Mouse (Mus musculus) heart, embryonic 11.5 days (tissue): ENCODE measurements at regions not wholly inside any gene's neighbourhood (a gene's known extent, or its start where the extent isn't known, plus 50 kb on each side); places are given as distances from the start of the nearest gene placed in this dataset.

Experiments used
- ATAC-seq: fragments of 200-750 bp; cut with Nextera tagmentation; replicated peaks from 2 replicates; pipeline ENCODE4 v1.8.0; 2017; ENCODE audit warnings: moderate library complexity; ENCODE audit not compliant: insufficient number of reproducible peaks, low FRiP score, low TSS enrichment
- H3K27ac ChIP-seq: fragments of 300-500 bp; sonication (generic); 2 replicates; pipeline ENCODE4 v1.5.1; 2014; ENCODE audit warnings: mild to moderate bottlenecking, low read depth, low read length
- H3K27me3 ChIP-seq: fragments of 300-500 bp; sonication (generic); 2 replicates; pipeline ENCODE4 v1.6.1; 2014; ENCODE audit warnings: mild to moderate bottlenecking, low read length, mixed read lengths; ENCODE audit not compliant: control insufficient read depth, insufficient read depth
- H3K36me3 ChIP-seq: fragments of 300-500 bp; sonication (generic); 2 replicates; pipeline ENCODE4 v1.6.1; 2014; ENCODE audit warnings: mild to moderate bottlenecking, low read length, moderate library complexity, mixed read lengths; ENCODE audit not compliant: control insufficient read depth, insufficient read depth
- H3K4me1 ChIP-seq: fragments of 300-500 bp; sonication (generic); 2 replicates; pipeline ENCODE4 v1.6.1; 2014; ENCODE audit warnings: low read length; ENCODE audit not compliant: control insufficient read depth, insufficient read depth
- H3K4me2 ChIP-seq: fragments of 300-500 bp; sonication (generic); 2 replicates; pipeline ENCODE4 v1.6.1; 2014; ENCODE audit warnings: mild to moderate bottlenecking, moderate library complexity
- H3K4me3 ChIP-seq: fragments of 300-500 bp; sonication (generic); 2 replicates; pipeline ENCODE4 v1.5.1; 2014; ENCODE audit warnings: low read depth, low read length
- H3K9ac ChIP-seq: fragments of 300-500 bp; sonication (generic); 2 replicates; pipeline ENCODE4 v1.6.1; 2014; ENCODE audit warnings: mild to moderate bottlenecking, low read depth, low read length, moderate library complexity
- H3K9me3 ChIP-seq: fragments of 300-500 bp; sonication (generic); replicated peaks from 2 replicates; pipeline ENCODE4 v1.6.1; 2016; ENCODE audit warnings: low read length; ENCODE audit not compliant: control insufficient read depth
- WGBS: fragments of 180-500 bp; shearing (Covaris S2); extraction: QIAGEN DNeasy Blood & Tissue Kit; methylation state at CpG from one replicate; pipeline ENCODE4 v1.1.7; 2014; ENCODE audit not compliant: insufficient replicate concordance; 5-methylcytosine and 5-hydroxymethylcytosine counted together

- no peak overlapping the region for H3K9ac ChIP-seq
- no peaks in the 10 kb centered on the region for H3K36me3 ChIP-seq
- H3K27ac ChIP-seq, result peak overlapping the region; percentile 74
- no peak overlapping the region for H3K4me3 ChIP-seq
- peak overlapping the region; percentile 22; the same call in 1 of the 2 replicates for H3K4me2 ChIP-seq
- no peaks in the 10 kb centered on the region for H3K27me3 ChIP-seq
- peaks cover 23% of the 10 kb centered on the region for H3K4me1 ChIP-seq
- H3K9me3 ChIP-seq, result no peaks in the 10 kb centered on the region
- no peak for ATAC-seq
- whole genome bisulfite sequencing, result 15% methylated on average over 8 of the region's 8 CpGs
Observed at GRCm38 (mm10) chr15:59138393-59139107, 249.5 kb downstream of the Gm49356 start.

GRCm38 (mm10) chr15:59141621-59142020, 252.5 kb downstream of the Gm49356 start:
- Histone ChIP-seq H3K4me2 (no peak overlapping the region), H3K36me3 (no peaks in the 10 kb centered on the region), H3K27me3 (no peaks in the 10 kb centered on the region), H3K9me3 (no peaks in the 10 kb centered on the region), H3K4me3 (no peak overlapping the region), H3K9ac (no peak overlapping the region), H3K4me1 (peaks cover 26% of the 10 kb centered on the region), H3K27ac (no peak overlapping the region)
- 78% methylated on average over 4 of the region's 4 CpGs for WGBS
- ATAC-seq, result no peak

- 69% methylated on average over 9 of the region's 9 CpGs for WGBS
- H3K4me2 ChIP-seq, result no peak overlapping the region
- H3K9ac ChIP-seq, result no peak overlapping the region
- no peak overlapping the region for H3K4me3 ChIP-seq
- no peak for ATAC-seq
- H3K27me3 ChIP-seq, result no peaks in the 10 kb centered on the region
- H3K27ac ChIP-seq, result no peak overlapping the region
- H3K4me1 ChIP-seq, result peaks cover 21% of the 10 kb centered on the region
- no peaks in the 10 kb centered on the region for H3K36me3 ChIP-seq
- H3K9me3 ChIP-seq, result no peaks in the 10 kb centered on the region
Observed at GRCm38 (mm10) chr15:59142481-59142880, 253.4 kb downstream of the Gm49356 start.

- H3K4me2 ChIP-seq, result no peak overlapping the region
- no peak overlapping the region for H3K9ac ChIP-seq
- no peaks in the 10 kb centered on the region for H3K9me3 ChIP-seq
- ATAC-seq, result no peak
- no peak overlapping the region for H3K27ac ChIP-seq
- no peaks in the 10 kb centered on the region for H3K27me3 ChIP-seq
- peaks cover 7% of the 10 kb centered on the region for H3K4me1 ChIP-seq
- H3K36me3 ChIP-seq, result no peaks in the 10 kb centered on the region
- H3K4me3 ChIP-seq, result no peak overlapping the region
- WGBS, result 97% methylated on average over 1 of the region's 1 CpGs
Observed at GRCm38 (mm10) chr15:59143891-59144290, 254.8 kb downstream of the Gm49356 start.

GRCm38 (mm10) chr15:59145679-59146078, 256.6 kb downstream of the Gm49356 start:
- Histone ChIP-seq H3K36me3 (no peaks in the 10 kb centered on the region), H3K4me2 (no peak overlapping the region), H3K27me3 (no peaks in the 10 kb centered on the region), H3K9ac (no peak overlapping the region), H3K4me3 (no peak overlapping the region), H3K9me3 (no peaks in the 10 kb centered on the region), H3K27ac (no peak overlapping the region), H3K4me1 (peaks cover 4% of the 10 kb centered on the region)
- WGBS, result 77% methylated on average over 5 of the region's 5 CpGs
- no peak for ATAC-seq

GRCm38 (mm10) chr15:59146111-59146510, 257.0 kb downstream of the Gm49356 start:
- 78% methylated on average over 19 of the region's 19 CpGs for WGBS

GRCm38 (mm10) chr15:59146586-59147085, 257.5 kb downstream of the Gm49356 start:
- Histone ChIP-seq H3K4me1 (peaks cover 4% of the 10 kb centered on the region), H3K9me3 (no peaks in the 10 kb centered on the region), H3K9ac (no peak overlapping the region), H3K4me3 (no peak overlapping the region), H3K36me3 (no peaks in the 10 kb centered on the region), H3K4me2 (no peak overlapping the region), H3K27ac (no peak overlapping the region), H3K27me3 (no peaks in the 10 kb centered on the region)
- WGBS, result 23% methylated on average over 9 of the region's 11 CpGs
- no peak for ATAC-seq

More at GRCm38 (mm10) chr15:59146111-59146510, 257.0 kb downstream of the Gm49356 start:
- Histone ChIP-seq H3K27me3 (no peaks in the 10 kb centered on the region), H3K4me1 (peaks cover 4% of the 10 kb centered on the region), H3K4me3 (no peak overlapping the region), H3K9ac (no peak overlapping the region), H3K27ac (no peak overlapping the region), H3K4me2 (no peak overlapping the region), H3K9me3 (no peaks in the 10 kb centered on the region), H3K36me3 (no peaks in the 10 kb centered on the region)
- no peak for ATAC-seq

GRCm38 (mm10) chr15:59148531-59148930, 259.4 kb downstream of the Gm49356 start:
- H3K9me3 ChIP-seq, result no peaks in the 10 kb centered on the region
- no peak overlapping the region for H3K4me3 ChIP-seq
- H3K27me3 ChIP-seq, result no peaks in the 10 kb centered on the region
- peaks cover 4% of the 10 kb centered on the region for H3K4me1 ChIP-seq
- ATAC-seq, result no peak
- no peak overlapping the region for H3K27ac ChIP-seq
- H3K4me2 ChIP-seq, result no peak overlapping the region
- 73% methylated on average over 5 of the region's 5 CpGs for WGBS
- no peak overlapping the region for H3K9ac ChIP-seq
- H3K36me3 ChIP-seq, result no peaks in the 10 kb centered on the region

- Histone ChIP-seq H3K9me3 (no peaks in the 10 kb centered on the region), H3K4me3 (no peak overlapping the region), H3K9ac (no peak overlapping the region), H3K4me1 (peaks cover 11% of the 10 kb centered on the region), H3K36me3 (no peaks in the 10 kb centered on the region), H3K27ac (no peak overlapping the region), H3K27me3 (no peaks in the 10 kb centered on the region), H3K4me2 (no peak overlapping the region)
- ATAC-seq, result no peak
- 72% methylated on average over 5 of the region's 5 CpGs for WGBS
Observed at GRCm38 (mm10) chr15:59151506-59151905, 262.4 kb downstream of the Gm49356 start.
